Mouse (Mus musculus) small intestine, adult 2 months (tissue): ENCODE results near the gene Adcyap1r1.
A peak's percentile ranks its signal among the peaks of the same experiment; 100 is the strongest.

Source experiments
- CTCF ChIP-seq: fragments of 200-500 bp; IDR thresholded peaks from 2 replicates; pipeline ENCODE4 v1.5.1; 2012; ENCODE audit warnings: low read depth, mild to moderate bottlenecking, control low read depth, inconsistent platforms, low read length, moderate library complexity, mixed read lengths; ENCODE audit not compliant: insufficient replicate concordance, insufficient read length; ENCODE audit errors: extremely low read depth
- POLR2A ChIP-seq: fragments of 200-500 bp; IDR thresholded peaks from 2 replicates; pipeline ENCODE4 v1.6.1; 2012; ENCODE audit warnings: low read depth, mild to moderate bottlenecking, control low read depth, inconsistent platforms, low read length, moderate library complexity

- TF ChIP-seq CTCF (peak; percentile 92; the same call in 1 of the 2 replicates), POLR2A (no peak)
These were observed 67.9 kb downstream of the Adcyap1r1 start for GRCm38 (mm10) chr6:55519605-55520201.
